Mouse (Mus musculus) ovary, postnatal 14 days (tissue): ENCODE measurements around the gene Phc1.

Experiments used
- DNase-seq: peaks from one replicate; pipeline ENCODE4 v3.0.0; 2022; ENCODE audit warnings: low spot score

Phc1 gene

GRCm38 (mm10) chr6:122295242-122295641, 45.1 kb downstream of the Phc1 start:
- no peak for DNase-seq

GRCm38 (mm10) chr6:122294290-122294689, 46.1 kb downstream of the Phc1 start:
- no peak for DNase-seq

GRCm38 (mm10) chr6:122293796-122294195, 46.6 kb downstream of the Phc1 start:
- DNase-seq, result no peak

GRCm38 (mm10) chr6:122293121-122293520, 47.2 kb downstream of the Phc1 start:
- DNase-seq, result no peak

GRCm38 (mm10) chr6:122292184-122292583, 48.2 kb downstream of the Phc1 start:
- DNase-seq, result no peak

- DNase-seq, result no peak
Measured at GRCm38 (mm10) chr6:122291735-122292134, 48.6 kb downstream of the Phc1 start.

GRCm38 (mm10) chr6:122291264-122291663, 49.1 kb downstream of the Phc1 start:
- DNase-seq, result no peak

- no peak for DNase-seq
Measured at GRCm38 (mm10) chr6:122290253-122290652, 50.1 kb downstream of the Phc1 start.

GRCm38 (mm10) chr6:122289313-122289712, 51.0 kb downstream of the Phc1 start:
- no peak for DNase-seq

- DNase-seq, result no peak
Measured at GRCm38 (mm10) chr6:122288263-122288662, 52.1 kb downstream of the Phc1 start.

- DNase-seq, result no peak
Measured at GRCm38 (mm10) chr6:122284823-122285222, 55.5 kb downstream of the Phc1 start.

GRCm38 (mm10) chr6:122284304-122284703, 56.1 kb downstream of the Phc1 start:
- no peak for DNase-seq

- DNase-seq, result no peak
Measured at GRCm38 (mm10) chr6:122283429-122283828, 56.9 kb downstream of the Phc1 start.

- no peak for DNase-seq
Measured at GRCm38 (mm10) chr6:122282782-122283181, 57.6 kb downstream of the Phc1 start, which contains the start of gene Klrg1. Klrg1 (minus strand) TSS chr6:122282882.

GRCm38 (mm10) chr6:122276565-122276964, 63.8 kb downstream of the Phc1 start:
- no peak for DNase-seq

GRCm38 (mm10) chr6:122274546-122274945, 65.8 kb downstream of the Phc1 start:
- no peak for DNase-seq

GRCm38 (mm10) chr6:122270152-122270551, 70.2 kb downstream of the Phc1 start:
- no peak for DNase-seq

GRCm38 (mm10) chr6:122269170-122269569, 71.2 kb downstream of the Phc1 start:
- no peak for DNase-seq

GRCm38 (mm10) chr6:122268561-122268960, 71.8 kb downstream of the Phc1 start:
- peak; percentile 47 for DNase-seq
